Mouse (Mus musculus) brain, adult 2 months (tissue): Measurements from ENCODE around the gene Tbx3.

Experiments
- DNase-seq: peaks from one replicate; pipeline ENCODE4 v3.0.0; 2011; ENCODE audit warnings: low read depth, low spot score

The Tbx3 gene

DNA sequence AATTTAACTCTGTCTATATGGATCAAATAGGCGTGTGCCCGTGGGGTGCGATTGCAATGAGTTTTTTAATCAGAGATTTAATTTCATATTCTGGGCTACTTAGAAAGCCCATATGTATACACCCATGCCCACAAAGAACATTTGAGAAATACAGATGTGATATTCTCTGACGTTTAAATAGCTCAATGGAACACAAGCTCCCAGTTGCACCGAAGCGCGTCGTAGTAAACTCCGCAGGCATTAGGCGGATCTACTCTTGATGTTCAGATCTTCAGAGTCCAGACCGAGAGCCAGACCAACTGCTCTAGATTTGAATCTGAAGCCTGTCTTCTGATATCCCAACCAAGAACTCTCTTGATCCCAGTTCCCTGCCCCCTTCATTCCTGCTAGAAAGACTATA lies 9.0 kb upstream of the Tbx3 start:
- no peak for DNase-seq

DNA sequence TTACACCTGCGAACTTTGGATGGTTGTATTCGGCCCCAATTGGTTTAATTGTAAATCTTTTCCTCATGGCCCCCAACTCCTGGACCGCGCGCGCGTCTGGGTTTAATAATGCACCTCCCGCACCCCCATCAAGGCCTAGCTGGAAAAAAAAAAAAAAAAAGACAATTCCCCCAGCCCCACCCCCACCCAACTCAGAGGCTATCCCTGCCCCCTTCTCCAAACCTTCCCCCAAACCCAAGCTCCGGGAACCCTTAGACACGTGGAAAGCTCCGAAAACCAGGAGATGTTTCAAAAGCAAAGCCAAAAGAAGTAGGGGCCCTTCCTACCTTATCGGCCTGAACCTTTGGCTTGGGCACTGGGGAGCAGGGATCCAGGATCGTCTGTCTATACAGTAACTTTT lies 8.1 kb upstream of the Tbx3 start:
- no peak for DNase-seq

DNA sequence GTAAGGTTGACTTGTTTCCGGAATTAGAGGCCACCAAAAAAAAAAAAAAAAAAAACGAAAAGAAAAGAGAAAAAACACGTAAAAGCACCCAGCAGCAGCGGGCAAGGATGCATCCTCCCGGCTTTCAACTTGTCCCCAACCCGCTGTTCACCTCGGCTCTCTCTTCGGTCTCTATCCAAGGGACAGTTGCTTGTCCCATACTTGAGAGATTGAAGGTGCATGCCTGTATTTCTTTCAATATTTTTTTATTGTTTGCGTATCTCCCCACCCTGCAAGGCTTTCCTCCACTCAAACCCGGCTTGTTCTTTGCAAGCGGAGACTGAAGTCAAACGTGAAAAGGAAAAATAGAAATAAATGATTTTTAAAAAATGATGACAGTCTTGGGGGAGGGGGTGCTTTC lies 7.7 kb upstream of the Tbx3 start:
- DNase-seq = no peak

DNA sequence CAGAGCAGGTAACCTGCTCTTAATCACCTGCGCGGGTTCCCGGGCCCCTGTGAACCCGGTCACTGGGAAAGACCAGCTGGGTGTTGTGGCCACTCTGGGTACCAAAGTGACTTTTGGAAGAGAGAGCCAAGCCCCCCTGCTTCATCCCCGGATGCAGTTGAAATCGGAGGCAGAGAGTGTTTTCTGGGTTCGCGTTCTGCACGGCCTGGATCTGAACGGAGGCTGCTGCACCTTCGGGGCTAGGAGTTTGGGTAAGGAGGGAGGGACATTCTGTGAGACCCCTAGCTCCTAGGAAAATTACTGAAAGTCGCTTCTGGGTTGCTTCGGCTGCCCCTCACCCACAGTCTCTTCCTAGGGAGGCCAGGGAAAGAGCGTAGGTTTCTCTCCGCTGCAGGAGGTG lies 7.2 kb upstream of the Tbx3 start:
- DNase-seq = no peak

DNA sequence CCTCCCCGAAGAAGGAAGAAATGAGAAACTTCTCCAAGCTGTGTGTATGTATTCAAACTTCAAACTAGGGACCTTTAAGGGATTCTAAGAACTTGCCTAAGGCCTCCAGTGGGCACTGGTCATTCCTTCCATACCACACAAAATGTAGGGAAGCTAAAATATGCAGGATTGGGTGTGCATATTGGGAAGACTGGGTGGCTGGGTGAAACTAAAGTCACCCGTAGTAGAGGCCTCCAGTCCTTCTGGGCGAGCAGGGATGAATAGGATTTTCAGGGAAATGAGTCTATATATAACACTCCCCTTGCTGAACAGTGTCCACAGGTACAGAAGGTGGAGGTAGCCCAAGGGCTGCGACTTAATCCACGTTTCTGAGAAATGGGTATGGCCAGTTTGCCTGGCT lies 6.7 kb upstream of the Tbx3 start:
- DNase-seq = no peak

DNA sequence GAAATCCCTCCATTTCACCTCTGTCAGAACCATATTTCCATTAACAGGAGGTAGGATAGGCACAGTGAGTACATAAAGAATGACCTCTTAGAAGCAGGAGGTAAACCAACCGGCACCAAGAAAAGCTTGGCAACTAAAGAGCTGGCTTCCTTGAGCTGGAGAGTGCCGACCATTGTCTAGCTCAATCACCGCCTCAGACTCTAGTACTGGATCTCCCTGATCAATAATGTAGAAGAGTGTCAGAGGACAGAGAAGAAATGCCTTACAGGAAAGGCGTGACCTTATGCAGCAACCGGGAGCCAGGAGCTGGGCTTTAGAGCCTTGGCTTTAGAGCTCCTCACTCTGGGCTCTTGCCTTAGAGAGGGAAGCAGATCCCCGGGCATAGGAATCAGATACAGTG lies 4.7 kb upstream of the Tbx3 start:
- DNase-seq = no peak

DNA sequence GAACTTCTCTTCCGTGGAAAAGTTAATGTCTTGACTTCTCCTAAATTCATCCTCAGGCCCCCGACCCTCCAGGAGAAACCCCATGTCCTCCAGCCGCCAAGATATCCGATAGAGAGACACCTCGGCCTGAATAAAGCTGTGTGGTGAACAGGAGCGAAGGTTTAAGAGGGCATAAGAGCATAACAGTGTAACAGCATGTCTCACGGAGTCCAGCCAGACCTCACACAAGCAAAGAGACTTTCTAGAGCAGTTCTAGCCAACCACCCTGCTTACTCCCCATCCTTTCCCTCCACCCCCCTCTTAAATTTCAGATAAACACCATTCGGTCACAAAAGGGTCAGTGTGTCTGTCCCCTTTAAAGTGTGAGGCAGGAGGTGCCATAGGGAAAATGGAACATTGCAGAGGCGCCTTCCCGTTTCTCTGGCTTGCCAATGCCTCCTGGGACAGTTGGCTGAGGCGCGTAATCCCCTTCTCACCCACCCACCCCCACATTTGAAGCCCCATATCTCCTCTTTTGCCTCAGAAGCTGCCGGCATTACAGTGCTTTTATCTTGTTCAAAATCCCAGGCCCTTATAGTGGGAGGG lies 3.0 kb upstream of the Tbx3 start:
- DNase-seq = no peak

DNA sequence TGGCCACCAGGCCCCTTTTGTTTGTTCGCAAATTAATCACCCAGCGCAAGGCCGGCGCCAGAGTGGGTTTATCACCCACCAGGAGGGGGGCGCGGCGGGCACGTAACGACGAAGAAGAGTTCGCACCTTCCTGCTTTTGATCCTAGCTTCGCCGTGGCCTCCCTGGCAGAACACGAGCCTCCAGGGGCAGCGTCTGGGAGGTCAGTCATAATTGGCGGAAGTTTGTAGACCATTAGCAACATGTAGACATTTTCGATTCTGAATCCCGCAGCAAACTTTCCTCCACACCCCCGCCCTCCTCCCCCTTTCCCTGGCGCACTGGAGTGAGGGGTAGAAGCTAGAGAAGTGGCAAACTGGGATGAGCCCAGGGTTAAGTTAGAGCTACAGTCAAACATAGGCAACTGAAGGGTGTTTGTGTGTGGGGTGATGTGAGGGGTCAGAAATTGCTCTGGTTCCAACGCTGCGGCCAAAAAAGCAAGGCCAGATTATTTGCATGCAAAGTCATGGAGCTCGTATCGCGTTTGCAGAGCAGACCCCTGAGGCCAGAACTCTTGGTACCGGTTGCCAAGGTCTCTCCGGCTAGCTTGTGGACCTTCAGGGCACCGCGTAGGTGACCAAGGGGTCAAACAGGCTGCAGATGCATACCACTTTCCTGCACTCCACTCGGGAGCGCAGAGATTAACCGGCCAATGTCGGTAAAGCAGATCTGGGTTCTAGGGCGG lies 2.1 kb upstream of the Tbx3 start:
- no peak for DNase-seq

DNA sequence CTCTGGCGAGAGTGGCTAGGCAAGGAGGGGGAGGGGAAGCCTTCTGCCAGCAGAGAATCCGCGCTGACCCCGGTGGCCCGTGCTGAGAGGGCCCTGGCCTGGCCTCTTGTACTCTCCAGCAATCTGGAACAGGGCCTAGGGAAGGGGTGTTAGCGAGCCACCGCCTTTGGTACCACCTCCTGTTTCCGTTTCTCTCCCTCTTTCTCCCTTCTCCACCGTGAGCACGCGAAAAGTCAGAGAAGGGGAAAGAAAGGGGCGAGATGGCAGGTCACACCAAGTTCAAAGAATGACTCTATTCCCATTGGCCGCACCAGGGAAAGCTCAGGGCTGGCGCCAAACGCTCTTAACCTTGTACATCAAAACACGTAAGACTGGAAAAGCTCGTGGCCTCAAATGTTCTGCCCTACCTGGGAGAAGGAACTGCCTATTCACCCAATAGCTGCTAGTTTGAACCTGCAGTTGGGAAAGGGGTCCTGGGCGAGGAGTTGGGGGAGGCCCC lies 1.5 kb upstream of the Tbx3 start:
- DNase-seq = no peak

DNA sequence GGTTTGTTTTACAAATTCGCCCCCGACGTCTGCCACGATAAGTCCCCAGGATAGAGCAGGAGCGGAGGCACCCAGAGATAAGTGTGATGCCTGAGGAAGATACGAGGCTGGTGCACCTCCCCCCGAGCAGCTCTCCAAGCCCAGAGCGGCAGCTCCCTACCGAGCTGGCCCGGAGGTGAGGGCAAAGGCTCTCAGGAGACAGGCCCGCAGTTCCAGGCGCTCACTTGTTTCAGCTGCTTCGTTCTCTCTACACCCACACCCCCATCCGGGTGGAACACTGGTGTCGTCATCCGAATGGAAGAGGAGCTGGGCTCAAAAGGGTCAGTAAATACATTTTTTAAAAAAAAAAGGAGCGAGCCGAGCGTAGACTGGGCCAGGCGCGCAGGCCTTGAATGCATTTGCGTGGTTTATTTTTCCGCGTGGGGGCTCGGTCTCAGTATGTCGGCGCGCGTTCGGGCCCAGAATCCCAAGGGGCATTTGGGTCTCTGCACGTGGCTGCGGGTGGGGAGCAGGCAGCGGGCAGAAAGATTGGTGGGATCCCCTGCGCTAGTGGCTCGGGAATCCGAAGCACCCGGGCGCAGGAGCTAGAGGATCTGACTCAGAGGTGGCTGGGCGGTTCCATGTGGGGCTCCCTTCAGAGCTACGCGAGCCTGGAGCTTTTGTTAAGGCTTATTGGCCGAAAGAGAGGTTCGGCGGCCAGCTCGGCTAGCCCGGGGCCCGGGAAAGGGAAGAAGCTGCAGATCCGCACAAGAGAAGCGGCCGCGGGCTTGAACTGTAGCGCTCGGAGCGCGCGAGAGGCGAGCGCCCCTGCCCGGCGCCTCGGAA lies 516 bp upstream of the Tbx3 start:
- DNase-seq = no peak

DNA sequence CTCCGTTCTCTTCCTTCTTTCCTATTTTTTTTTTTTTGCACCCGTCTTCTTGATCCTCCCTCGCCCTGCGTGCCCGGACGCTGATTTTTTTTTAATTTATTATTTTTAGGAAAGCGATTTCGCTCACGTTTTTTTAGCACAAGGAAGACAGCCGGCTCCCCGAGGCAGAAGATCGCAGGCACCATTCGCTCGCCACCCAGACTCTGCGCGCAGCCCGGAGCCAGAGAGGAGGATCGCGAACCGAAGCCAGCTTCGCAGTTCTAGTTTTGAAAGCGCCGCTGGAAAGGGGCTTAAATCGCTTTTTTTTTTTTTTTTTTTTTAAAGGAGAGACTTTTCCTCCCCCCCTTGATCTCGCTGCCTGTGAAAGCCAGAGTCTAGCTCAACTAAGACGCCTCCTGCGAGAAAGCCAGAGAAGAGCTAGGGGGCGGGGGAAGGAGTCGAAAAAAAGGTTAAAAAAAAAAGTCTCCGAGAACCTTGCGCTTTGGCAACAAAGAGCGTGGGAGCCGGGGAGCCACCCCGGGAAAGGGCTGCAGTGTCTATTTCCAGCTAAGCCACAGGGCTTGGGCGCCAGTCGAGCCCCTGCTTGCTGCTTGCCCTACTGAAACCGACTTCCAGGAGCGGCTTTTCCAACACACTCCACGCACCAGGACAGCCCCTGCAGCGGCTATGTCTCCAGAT lies 794 bp downstream of the Tbx3 start:
- no peak for DNase-seq

DNA sequence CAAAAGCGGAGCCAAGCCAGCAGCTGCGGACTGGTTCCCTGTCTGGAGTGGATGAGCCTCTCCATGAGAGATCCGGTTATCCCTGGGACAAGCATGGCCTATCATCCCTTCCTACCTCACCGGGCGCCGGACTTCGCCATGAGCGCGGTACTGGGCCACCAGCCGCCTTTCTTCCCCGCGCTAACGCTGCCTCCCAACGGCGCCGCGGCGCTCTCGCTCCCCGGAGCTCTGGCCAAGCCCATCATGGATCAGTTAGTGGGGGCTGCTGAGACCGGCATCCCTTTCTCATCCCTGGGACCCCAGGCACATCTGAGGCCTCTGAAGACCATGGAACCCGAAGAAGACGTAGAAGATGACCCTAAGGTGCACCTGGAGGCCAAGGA lies 1.5 kb downstream of the Tbx3 start:
- no peak for DNase-seq

DNA sequence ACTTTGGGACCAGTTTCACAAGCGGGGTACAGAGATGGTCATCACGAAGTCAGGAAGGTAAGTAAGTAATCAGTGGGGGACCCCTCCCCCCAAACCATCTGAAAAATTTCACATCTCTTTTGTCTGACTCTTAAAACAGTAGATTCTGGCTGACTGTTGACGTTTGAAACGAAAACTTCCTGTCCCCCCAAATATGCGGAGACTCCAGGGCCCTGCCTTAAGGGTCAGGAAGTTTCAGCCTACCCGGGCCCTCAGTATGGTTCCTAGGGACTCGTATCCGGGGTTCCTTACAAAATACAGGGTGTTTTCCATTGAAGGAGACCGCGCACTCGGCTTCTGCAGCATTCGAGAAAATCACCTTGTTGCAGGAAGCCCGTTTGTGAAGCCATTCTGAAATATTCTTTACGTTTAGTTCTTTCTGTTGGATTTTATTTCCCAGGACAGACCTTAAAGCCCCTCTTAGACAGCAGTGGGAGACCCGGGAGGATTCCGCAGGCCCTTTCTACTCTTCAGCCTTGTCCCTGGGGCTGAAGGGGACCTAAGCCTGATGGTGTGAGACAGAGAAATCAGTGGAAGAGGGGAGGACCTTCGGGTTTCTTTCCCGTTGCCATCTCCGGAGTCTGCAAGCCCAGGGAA lies 2.0 kb downstream of the Tbx3 start:
- no peak for DNase-seq

DNA sequence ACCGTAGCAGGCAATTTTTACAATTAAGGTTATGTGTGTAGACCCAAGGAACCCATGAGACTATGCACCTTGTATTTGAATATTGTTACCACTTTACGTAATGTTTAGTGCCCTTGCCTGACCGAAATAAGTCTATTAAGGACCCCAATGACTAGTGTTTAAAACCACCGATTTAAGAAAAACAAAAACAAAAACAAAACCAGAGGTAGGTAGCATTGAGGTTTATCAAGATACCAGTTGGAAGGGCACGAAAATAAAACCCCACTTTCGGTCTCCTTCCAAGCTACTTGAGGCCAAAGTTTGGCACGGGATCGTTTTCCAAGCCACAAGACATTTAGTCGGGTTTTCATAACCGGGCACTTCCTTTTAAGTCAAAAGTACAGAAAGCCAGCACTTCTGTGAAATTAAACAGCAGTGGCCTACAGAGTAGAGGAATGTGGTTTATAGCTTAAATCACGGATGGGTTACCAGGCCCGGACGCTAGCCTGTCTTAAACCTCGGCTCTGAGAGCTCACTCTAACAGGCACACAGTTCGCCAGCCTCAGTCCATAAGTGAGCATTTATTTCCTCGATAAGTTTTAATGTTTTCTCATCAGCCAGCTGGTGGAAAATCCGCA lies 2.6 kb downstream of the Tbx3 start:
- DNase-seq = no peak

DNA sequence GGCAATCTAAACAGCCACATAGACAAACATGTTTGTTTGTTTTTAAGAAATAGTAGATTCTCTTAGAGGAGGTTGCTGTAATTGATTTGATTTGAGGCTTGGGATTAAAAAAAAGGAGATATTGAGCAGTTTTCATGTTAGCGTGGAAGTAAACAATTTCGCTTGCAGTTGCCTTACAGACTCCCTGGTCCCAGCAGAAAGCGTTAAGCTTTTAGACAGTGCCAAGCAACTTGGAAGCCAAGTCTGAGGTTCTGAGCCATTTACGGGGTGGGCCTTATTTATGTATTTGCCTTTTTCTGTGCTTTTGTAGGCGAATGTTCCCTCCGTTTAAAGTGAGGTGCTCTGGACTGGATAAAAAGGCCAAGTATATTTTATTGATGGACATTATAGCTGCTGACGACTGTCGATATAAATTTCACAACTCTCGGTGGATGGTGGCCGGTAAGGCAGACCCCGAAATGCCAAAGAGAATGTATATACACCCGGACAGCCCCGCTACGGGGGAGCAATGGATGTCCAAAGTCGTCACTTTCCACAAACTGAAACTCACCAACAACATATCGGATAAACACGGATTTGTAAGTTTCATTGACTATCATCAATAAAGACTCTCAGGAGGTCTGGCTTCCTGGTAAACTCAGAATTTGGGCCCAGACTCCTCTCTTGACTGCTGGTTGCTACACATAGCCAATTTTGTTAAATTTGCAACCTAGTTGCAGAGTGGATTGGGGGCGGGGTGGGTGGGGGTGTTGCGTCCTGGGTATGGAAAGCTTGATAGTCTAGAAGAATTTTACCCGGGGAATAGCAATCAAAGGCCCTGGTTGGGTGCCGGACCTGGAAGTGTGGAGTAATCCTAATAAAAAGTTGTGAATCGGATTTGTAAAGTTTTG lies 3.5 kb downstream of the Tbx3 start:
- DNase-seq = no peak

DNA sequence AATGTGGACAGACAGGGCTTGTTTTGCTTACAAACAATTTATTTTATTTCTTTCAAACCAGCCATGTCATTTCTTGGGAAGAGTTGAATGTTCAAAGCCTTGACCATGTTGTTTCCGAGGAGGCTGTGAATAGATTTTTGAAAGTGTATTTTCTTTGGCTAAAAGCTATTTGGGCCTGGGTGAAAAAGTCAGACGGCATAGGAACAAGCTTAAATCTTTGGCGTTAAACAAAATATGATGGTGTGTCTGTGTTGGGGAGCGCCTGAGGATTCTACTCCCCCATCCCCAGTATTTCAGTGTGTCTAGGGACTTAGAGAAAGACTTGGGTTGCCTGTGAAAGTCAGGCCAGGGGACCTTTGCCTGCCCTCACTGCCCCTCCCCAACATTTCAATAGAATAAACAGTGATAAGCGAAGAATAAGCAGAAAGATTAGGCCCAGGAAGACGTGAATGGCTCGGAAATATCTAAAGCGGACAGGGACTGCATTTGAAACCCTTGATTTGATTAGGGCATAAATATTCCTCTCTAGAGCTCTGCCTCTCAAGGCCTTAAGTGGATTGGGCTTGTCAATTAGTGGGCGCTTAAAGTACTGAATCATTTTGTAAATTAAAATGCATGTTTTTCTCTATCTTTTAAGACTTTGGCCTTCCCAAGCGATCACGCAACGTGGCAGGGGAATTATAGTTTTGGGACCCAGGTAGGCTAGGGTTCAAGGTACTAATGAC lies 4.3 kb downstream of the Tbx3 start:
- DNase-seq = no peak

DNA sequence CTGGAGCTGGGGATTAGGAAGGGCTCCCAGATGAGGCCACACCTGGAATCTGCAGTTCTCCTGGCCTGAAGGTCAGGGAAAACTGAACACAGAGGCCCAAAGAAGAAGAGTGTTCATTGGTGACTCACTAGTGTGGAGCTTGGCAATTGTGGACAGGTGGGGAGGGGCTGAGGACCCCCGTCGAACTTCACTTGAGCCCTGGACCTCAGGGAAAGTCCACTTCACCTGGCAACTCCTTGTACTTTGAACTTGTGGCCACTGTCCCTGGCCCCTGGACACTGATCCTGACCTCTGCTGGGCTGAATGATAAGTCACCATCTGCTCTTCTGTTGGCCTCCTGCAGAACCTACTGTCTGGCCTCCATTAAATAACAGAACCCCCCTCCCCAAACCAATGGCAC lies 5.8 kb downstream of the Tbx3 start:
- DNase-seq = no peak

DNA sequence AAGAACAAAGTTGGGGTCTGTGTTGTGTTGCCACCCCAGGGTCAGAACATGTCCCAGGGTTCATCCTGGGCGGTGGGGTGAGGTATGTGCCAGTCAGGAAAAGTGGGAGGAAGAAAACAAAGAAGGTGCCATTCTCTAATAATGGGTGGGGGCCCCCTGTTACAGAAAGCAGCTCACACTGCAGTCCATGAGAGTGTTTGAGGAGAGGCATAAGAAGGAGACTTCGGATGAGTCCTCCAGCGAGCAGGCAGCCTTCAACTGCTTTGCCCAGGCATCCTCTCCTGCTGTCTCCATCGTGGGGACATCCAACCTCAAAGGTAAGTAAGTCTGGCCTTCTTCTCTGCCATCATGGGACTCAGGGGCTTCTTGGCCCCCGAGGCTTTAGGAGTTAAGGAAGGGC lies 8.0 kb downstream of the Tbx3 start:
- DNase-seq = no peak

DNA sequence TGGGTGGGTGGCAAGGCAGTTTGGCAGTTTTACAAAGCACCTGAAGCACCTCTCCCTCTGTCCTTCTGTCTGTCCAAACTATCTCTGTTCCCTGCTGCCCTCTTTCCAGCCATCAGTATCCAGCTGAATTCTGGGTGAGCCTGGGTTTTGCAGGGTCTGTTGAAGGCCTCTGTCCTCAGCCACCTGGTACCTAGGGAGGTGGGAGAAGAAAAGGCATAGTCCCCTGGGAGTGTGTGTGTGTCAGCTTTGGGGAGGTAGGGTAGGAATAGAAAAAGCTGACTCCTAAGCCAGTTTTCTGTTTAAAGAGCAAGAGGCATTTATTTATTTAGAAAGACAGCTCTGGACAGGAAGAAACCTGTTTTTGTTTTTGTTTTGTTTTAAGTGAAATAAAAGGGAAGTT lies 8.6 kb downstream of the Tbx3 start:
- no peak for DNase-seq
